Mouse (Mus musculus) c-Kit-positive CD71-positive TER-119-positive erythroid progenitor cells, embryonic 14.5 days (primary cell): ENCODE results near the gene Slc50a1.
A peak's percentile ranks its signal among the peaks of the same experiment; 100 is the strongest.

ENCODE experiments used
- DNase-seq: peaks from one replicate; pipeline ENCODE4 v3.0.0-alpha.2; 2013; ENCODE audit warnings: low spot score

Slc50a1 gene

DNA sequence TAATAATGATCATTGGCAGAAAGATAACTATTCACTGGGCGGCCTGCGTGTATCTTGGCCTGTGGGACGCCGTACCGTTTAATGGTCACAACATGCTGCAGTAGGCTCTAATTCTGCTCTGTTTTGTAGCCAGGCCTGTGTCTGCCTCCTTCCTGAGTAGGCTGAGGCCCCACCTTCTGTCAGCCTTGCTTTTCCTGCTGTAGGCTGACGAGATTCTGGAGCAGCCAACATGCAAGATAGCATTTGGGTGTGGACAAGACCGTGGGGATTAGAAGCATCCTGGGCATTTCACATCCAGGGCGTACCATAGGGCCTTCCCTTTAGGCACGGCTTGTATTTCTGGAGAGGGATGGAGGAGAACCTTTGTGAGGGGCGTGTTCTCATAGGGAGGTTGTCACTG lies 8.0 kb downstream of the Slc50a1 start:
- DNase-seq, result no peak

DNA sequence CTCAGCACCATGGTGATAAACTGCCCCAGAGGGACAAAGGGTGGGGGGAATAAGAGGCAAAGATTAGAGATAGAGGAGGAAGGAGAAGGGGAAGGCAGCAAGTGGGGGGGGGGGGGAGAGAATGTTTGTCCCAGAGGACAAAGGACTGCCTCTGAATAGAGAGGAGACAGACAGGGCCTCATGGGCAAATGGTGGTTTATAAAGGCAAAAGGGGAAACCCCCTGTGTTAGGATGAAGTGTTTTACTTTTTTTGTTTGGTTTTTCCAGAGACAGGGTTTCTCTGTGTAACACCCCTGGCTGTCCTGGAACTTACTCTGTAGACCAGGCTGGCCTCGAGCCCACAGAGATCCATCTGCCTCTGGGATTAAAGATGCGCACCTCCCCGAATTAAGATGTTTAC lies 10.2 kb downstream of the Slc50a1 start:
- no peak for DNase-seq

DNA sequence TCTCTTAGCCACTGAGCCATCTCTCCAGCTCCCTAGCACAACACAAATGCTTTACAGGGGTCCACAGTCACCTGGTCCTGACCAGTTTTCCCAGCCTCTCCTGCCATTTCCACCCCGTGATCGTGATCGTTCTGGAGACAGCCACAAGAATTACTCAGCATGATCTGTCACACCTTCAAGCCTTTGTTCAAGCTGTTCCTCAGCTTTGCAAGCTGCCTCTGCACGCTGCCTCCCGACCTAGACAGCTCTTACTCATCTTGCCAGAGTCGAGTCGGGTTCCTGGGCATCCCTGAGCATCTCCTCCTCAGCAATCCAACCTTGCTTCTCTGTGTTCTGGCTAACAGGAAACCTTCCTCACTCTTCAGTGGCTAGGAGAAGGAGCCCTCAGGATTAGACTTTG lies 11.3 kb downstream of the Slc50a1 start, which contains the start of gene Dpm3:
TSS of gene Dpm3 (plus strand) at position 283 of the 400 bp plus-strand sequence.
- DNase-seq, result no peak

DNA sequence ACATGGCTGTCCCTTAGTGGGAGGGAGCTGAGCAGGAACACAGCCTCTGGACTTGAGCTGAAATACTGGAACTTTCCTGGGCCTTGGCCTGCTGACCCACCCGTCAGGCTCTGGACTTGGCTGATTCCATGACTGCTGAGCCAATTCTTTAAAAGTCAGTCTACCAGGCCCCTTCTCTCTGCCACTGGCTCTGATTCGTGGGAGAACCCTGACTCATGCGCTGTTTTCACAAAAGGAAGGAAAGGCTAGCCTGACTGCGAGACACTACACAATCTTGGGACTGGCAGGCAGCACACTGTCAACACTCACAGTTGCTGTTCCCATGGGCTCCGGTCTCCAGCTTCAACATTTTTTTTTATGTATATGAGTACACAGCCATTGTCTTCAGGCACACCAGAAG lies 14.2 kb downstream of the Slc50a1 start:
- DNase-seq, result no peak

DNA sequence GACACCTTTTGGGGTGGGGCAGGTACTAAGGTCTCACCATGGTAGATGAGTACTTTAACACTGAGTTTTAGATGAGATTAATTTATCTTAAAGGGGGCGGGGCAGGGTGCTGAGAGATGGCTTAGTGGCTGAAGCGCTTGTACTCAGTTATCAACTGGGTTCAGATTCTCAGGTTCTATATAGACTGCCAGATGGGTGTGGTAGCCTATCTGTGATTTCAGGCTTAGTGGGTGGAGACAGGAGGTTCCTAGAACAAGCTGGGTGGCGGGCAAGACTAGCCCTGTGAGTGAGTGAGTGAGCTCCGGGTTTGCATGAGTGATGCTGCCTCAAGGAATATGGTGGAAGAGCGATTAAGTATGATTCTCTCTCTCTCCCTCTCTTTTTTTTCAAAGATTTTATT lies 15.4 kb downstream of the Slc50a1 start:
- DNase-seq, result peak; percentile 35

DNA sequence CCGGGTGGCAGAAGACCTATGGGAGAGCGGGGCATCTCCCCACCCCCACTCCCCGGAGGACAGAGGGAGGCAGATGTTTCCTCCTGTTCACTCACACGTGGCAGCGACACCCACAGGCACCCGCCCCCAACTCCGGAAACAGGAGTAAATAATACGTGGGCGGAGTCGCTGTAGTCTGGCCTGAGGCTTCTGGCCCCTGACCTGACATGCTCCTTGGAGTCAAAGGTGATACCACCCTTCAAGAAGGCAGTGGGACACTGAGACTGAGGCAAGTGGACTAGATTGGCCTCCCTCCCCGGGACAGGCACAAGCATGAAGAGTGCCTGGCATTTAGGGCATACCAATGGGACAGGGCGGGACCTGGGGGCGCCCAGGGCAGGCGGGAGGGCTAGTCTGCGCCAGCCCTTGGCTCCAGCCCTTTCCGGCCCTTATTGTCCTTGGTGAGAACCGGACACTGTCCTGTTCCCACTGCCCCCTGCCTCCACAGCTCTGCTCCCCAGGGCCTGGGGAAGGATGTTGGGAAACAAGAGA lies 18.9 kb downstream of the Slc50a1 start:
- no peak for DNase-seq

DNA sequence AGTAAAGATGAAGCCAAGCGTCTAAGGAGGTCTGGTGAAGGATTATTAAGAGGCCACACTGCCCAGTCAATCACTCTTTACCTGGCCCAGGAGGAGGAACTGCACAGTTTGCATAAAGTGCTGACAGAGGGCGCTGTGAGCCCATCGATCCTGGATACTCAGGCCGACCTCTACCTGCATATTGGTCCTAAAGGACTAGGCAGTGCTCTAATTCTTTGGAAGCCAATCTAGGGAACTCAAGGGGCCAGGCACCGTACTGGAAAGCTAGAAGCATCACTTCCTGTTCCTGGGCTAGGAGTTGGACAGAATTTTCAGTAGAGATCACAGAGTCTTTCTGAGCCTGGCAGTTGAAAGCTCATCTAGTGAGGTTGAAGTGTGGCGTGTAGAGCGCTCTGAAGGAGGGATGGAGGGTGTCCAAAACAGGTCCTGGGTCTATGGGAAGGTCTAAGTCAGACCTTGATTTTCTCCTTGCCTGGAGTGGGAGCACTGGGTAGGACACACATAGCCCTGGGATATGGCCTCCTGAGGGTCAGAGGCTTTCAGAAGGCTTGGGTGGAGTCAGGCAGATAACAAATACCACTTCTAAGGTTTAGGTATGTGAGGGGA lies 19.8 kb downstream of the Slc50a1 start:
- peak; percentile 59 for DNase-seq

DNA sequence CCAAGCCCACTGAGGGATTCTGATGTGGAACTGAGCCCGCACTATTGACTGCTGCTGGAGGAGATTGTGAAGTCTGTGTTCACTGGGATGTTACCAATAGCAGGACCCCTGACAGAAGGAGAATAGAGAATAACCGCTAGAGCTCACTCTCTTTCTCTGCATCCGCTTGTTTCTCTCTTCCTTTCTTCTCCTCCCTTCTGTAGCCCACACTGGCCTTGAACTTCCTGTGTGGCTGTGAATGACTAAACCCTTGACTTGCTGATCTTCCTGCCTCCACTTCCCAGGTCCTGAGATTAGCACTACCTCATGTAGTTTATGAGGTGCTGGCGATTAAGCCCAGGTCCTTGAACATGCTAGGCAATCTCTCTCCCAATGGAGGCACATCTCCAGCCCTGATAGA lies 22.9 kb downstream of the Slc50a1 start:
- no peak for DNase-seq

DNA sequence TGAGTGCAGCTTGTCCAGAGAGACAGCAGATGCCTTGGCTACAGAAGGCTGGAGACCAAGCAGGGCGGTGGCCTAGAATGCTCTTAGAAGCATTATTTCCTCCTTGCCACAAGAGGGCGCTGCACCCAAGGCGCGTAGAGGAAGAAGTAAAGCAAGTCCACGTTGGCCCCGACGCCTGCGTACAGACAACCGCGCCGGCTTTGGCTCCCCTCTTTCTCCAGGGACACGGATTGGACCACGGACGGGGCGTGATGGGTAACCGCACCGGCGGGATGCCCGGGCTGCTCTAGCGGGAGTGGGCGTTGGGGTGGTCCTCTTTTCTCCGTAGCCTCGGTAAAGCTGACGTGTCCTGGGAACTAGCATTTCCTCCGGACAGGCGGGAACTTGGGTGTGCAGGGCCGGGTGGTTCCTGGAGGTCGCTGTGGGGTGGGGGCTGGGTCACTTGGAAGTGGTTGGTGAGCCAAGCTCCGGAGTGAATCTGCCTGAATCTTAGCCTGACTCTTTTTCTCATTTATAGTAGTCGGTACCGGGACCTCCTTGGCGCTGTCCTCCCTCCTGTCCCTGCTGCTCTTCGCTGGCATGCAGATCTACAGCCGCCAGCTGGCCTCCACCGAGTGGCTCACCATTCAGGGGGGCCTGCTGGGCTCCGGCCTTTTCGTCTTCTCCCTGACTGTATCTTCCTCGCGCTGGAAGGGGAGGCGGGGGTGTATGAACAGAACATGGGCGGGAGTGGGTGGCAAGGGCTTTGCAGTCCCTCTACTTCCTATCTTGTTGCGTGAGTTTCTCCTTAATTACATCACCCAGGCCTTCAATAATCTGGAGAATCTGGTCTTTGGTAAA lies 23.9 kb downstream of the Slc50a1 start, which contains the start of gene Trim46:
TSS of gene Trim46 (minus strand) at position 49 of the 840 bp plus-strand sequence.
- DNase-seq, result peak; percentile 88

DNA sequence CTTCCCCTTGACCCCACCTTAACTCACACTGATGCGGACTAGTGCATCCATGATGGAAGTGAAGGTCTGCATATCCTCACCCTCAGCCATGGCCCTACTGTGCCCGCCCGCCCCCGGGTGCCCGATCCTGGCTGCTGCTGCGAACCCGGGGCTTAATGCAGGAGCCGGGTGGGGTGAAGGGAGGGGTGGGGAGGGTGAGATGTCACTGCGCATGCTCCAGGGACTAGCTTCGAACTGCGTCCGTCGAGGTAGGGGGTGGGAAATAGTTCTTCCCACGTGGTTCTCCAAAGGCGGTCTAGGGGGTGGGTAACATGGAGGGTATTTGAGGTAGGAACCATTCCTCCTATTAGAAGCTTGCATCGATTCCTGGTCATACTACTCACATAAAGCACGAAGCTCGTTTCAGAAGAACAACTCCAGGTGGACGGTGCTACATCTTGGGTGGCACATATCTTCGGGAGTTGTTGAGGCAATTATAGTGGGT lies 24.6 kb downstream of the Slc50a1 start, which contains the start of gene Krtcap2:
TSS of gene Krtcap2 (plus strand) at position 279 of the 484 bp plus-strand sequence.
- DNase-seq, result peak; percentile 35

DNA sequence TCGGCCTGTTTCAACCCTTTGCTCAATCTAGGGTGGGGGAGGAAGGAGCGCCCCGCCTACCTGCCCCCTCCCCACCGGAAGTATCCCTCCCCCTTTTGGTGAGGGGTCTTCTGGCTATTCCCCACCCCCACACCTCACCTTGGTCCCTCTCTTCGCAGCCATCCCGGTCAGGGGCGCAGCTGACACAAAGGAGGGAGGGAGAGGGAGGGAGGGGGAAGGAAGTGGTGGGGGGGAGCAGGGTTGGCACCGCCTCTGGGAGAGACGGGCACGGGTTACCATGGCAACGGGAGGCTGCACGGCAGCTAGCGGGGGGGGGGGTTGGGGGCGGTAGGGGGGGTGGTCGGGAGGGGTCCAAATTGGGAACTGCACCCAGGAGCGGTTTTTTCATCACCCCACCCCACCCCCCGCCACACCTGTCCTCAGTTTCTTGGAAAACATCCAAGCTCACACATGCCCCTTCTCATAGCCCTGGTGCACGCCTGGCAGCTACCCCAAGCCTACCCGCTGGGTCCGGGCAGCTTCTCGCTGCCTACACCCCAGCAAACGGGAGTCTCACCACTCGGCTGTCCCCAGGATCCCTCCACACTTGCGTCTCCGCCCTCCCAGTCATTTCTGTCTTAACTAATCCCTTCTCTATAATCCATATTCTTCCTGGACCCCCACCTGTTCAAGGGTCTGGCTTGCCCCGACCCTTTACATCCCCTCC lies 25.2 kb downstream of the Slc50a1 start:
- DNase-seq, result no peak

DNA sequence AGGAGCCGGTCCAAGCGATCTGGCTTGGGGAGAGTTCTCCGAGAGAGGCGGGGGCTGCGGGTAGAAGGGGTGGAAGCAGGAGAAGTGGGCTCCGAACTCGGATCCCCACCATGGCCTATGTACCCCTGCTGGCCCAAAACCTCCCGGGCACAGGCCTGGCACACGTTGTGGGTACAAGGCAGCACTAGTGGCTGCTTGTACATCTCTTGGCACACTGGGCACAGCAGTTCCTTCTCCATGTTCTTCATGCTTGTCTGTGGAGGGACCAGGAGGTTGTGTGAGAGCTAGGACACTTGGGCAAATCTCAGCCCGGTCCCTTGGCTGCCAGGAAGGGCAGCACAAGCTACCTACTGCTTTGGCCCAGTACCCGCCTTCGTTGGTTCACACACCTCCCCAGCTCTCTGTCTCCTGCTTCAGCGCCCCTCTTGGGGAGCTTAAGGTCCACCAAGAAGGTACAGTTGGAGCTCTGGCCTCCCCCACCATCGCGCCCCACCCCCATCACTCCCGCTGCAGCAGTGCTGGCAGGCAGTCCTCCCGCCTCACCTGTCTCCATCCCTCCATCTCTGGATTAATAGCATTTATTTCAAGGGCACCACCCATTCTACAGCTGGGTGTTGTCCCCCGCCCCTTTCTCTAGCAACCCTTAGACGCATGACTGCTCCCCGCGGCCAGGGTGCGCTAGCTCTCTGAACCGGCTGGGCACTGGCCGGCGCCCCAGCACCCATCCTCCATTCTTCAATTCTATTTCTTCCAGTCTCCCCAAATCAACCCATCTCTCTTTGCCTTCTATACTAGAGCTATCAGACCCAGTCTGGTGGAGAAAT lies 26.0 kb downstream of the Slc50a1 start:
- DNase-seq, result no peak

DNA sequence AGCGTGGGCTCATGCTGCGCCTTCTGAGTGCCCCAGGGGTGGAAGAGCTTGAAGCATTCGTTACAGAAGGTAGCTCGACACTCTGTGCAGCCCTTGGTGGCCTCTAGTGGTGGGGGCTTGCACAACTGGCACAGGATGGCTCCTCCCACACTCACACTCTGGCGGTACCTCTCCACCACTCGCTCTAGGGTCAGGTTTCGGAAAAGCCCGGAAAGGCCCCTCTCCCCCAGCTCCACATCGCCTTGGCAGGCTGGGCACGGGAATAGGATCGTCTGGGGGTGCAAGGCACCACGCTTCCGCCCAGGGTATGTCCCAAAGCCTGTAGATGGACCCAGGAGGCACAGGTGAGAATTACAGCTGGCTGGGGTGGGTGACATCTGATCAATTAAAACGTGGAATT lies 26.8 kb downstream of the Slc50a1 start:
- no peak for DNase-seq

DNA sequence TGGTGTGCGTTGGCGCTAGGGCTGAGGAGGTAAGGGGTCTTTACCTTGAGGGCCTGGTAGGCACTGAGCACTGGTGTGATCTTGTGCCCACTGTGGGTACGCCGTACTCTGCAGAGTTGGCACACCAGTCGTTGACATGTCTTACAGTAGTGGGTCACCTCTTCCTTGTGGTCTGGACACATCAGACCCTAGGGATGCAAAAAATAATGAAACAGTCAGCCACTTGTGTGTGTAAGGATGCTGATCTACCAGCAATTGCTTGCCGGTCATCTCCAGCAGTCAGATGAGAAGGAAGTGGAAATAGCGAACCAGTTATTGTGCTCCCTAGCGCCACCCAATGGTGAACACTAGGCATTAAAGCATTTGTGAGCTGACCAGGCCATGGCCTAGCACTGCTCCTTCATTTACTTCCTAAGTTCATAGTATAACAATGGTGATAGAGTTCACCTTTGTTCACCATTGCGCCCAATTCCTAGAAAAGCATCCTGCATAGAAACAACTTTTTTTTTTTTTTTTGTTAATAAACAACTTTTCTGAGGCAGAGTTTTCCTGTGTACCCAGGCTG lies 28.0 kb downstream of the Slc50a1 start:
- DNase-seq, result peak; percentile 59

DNA sequence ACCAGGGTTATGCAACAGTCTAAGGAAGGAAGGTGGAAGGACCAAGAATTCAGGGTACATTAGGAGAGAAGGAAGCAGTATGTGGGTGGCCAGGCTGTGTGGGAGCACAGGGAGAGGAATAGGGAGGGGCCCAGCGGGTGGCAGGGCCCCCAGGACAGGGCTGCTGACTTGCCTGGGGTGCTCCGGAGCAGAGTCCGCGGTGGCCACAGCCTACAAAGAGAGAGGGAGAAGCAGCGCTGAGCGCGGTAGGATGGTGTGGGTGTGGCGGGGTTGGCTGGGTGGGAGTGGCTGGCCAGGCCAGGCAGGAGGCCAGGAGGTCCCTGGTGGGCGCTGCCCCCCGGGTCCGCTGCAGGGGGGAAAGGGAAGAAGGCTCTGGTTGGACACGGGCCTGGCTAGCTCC lies 31.9 kb downstream of the Slc50a1 start:
- DNase-seq, result no peak

DNA sequence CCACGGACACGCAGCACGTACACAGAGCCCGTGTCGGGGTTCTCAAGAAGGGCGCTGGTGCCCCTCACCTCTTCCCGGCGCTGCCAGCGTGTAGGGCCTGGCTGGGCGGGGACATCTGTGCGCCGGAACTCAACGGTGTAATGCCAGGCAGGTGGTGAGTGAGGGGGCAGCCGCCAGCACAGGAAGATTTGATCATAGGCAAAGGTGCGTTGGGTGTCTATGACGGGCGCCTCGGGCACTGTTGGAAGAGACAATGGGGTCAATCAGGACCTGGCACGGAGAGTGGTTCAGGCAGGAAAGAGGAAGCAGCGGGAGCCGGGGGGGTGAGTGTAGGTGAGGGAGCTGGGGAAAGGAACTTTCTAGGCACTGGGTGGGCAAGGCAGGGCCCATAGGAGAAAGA lies 32.7 kb downstream of the Slc50a1 start:
- DNase-seq, result no peak

DNA sequence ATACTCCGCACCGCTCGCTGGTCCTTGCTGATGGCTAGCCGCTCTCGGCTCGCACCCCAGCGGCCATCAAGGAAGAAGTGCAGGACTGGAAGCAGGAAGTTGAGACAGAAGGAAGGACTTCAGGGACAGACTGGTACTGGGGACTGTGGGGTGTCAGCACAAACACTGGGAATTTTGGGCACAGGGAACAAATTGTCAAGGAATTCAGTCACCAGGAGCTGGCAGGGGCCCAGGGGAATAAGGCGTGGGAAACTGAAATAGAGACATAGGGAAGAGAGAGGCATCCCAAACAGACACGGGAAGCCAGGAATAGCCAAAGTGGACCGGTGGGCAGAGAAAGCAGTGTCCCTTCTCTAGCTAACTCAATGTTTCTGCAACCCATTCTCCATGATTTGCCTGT lies 33.9 kb downstream of the Slc50a1 start:
- DNase-seq, result no peak

DNA sequence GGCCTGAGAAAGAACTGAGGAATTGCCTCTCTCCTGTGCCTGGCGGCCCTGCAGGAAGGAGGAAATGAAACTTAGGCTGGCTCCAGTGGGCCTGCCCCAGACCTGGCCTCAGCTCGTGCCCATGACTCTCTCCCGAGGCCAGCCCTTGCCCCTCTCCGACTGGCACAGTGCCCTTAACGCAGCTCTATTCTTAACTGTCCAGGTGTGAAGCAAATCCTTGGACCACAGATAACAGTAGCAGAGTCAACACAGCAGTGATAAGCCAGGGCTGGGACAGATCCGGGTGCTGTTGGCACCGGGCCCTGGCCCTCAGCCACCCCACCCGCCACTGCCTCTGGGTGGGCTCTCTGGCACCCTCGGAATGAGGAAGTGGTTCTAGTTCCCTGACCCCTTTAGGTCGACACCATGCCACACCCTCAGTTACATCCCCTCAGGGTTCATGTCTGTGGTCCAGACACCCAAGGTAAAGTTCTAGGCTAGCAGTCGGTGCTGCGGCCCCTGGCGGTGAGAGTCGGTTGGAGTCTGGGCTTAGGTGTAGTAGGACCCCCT lies 36.7 kb downstream of the Slc50a1 start:
- DNase-seq, result no peak

DNA sequence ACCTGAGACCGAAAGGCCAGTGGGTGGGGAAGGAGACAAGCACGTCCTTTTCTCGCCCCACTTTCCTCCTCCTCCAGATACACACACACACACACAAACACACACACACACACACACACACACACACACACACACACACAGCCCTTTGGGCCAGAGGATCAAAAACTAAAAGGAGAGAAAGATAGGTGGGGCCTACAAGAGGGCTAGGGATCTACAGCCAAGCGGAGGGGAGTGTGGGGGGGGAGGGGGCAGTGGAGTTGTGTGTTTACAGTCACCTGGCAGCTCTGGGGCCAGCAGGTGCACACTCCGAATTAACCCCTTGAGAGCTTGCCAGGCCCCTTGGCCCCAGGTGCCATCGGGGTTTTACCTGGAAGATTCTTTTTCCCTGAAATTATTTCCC lies 37.8 kb downstream of the Slc50a1 start:
- no peak for DNase-seq

DNA sequence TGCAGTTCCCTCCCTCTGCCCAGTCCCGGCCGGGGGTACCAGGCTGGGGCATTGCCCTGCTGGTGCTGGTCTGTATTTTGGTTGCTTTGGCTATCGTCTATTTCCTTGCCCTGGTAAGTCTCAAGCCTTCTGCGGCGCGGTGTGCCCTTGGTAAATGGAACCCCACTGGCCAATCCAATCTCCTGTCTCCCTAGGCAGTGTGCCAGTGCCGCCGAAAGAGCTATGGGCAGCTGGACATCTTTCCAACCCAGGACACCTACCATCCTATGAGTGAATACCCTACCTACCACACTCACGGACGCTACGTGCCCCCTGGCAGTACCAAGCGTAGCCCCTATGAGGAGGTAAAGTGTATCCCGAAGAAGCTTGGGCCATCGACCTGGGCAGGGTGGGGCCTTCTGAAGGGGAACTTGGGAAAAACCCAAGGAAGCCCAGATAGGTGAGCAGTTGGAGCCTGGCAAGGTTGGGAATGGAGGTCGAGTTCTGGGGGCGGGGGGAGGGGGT lies 38.5 kb downstream of the Slc50a1 start:
- DNase-seq, result no peak

DNA sequence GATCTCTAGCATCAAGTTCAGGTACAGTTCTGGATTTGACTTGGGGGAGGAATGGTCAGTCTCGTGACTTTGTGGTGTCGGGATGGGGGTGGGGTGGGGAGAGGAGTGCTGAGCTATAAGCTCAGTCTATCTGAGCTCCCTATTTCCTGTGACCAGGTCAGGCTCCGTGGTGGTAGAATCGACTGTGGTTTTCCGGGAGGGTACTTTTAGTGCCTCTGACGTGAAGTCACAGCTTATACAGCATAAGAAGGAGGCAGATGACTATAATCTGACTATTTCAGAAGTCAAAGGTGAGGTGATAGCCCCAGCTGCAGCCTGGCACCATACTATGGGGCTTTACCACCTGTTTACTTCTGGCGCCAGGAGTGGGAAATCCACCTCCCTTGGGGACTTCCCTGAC lies 39.0 kb downstream of the Slc50a1 start:
- no peak for DNase-seq
